Mouse (Mus musculus): ENCODE results near the gene Psmd11. TPM values are rescaled to one million over a fixed set of nuclear protein-coding genes. Genes with fewer than 3 reads are reported as not detected.

The Psmd11 gene
- total and polyA plus RNA-seq, 3 experiments = 51.3 to 107 (median 98.4) TPM

GRCm38 (mm10) chr11:80489882-80490196 is 61.4 kb downstream of the Psmd11 start:
- Histone ChIP-seq H3K4me3 (no peak overlapping the region), H3K79me2 (replicated peaks; ENCODE audit: control insufficient read depth, insufficient read depth, low read length) (no peaks in the 10 kb centered on the region), H3K27ac (no peak overlapping the region), H3K36me3 (ENCODE audit: control insufficient read depth, insufficient read depth, low read length) (no peaks in the 10 kb centered on the region), H3K27me3 (ENCODE audit: control insufficient read depth, insufficient read depth, low read length) (no peaks in the 10 kb centered on the region), H3K9ac (ENCODE audit: low read depth, low read length) (no peak overlapping the region), H3K4me1 (ENCODE audit: control insufficient read depth, insufficient read depth, low read length) (no peaks in the 10 kb centered on the region; the same call in 1 of the 2 replicates)
- intact Hi-C loops (cut with DNase I) = no loop called here
- WGBS = 42% methylated on average over 5 of the region's 5 CpGs
- no peak for DNase-seq
- TF ChIP-seq POLR2A (IDR thresholded peaks at IDR 0.05; ENCODE audit: insufficient read depth, low read depth, low read length) (no peak), EP300 (IDR thresholded peaks at IDR 0.05; ENCODE audit: insufficient read depth, low read depth, low read length) (no peak), CTCF (IDR thresholded peaks at IDR 0.05) (no peak)

DNA sequence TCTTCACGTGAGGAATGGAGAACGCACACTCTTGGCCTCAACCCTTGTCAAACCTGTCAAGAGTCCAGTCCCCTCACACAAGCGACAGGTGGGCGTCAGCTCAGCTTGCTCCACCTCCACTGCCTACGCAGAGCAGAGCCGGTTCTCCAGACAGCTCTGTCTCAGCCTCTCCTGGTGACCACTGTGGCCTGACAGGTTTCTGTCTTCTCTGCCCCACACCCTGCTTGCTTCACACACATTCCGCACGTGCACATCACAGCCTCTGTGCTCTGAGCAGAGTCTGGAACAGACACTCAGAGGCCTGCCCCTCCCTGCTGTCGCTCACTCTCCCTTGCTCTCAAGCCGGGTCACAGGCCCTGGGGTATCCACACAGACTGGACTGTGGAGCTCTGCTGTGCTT is 62.4 kb downstream of the Psmd11 start:
- Histone ChIP-seq H3K79me2 (replicated peaks; ENCODE audit: control insufficient read depth, insufficient read depth, low read length) (no peaks in the 10 kb centered on the region), H3K9ac (ENCODE audit: low read depth, low read length) (no peak overlapping the region), H3K27me3 (ENCODE audit: control insufficient read depth, insufficient read depth, low read length) (no peaks in the 10 kb centered on the region), H3K4me3 (no peak overlapping the region), H3K36me3 (ENCODE audit: control insufficient read depth, insufficient read depth, low read length) (no peaks in the 10 kb centered on the region), H3K4me1 (ENCODE audit: control insufficient read depth, insufficient read depth, low read length) (no peaks in the 10 kb centered on the region; the same call in 1 of the 2 replicates), H3K27ac (no peak overlapping the region)
- no peak for TF ChIP-seq CTCF (IDR thresholded peaks at IDR 0.05)
- no peak for TF ChIP-seq POLR2A (IDR thresholded peaks at IDR 0.05; ENCODE audit: insufficient read depth, low read depth, low read length)
- TF ChIP-seq EP300 (IDR thresholded peaks at IDR 0.05; ENCODE audit: insufficient read depth, low read depth, low read length) = no peak
- WGBS = 83% methylated on average over 10 of the region's 10 CpGs
- no peak for DNase-seq
- intact Hi-C loops (cut with DNase I) = no loop called here

- Histone ChIP-seq H3K4me3 (no peak overlapping the region), H3K9ac (ENCODE audit: low read depth, low read length) (no peak overlapping the region), H3K36me3 (ENCODE audit: control insufficient read depth, insufficient read depth, low read length) (no peaks in the 10 kb centered on the region), H3K4me1 (ENCODE audit: control insufficient read depth, insufficient read depth, low read length) (peaks cover 2% of the 10 kb centered on the region), H3K79me2 (replicated peaks; ENCODE audit: control insufficient read depth, insufficient read depth, low read length) (no peaks in the 10 kb centered on the region), H3K27me3 (ENCODE audit: control insufficient read depth, insufficient read depth, low read length) (no peaks in the 10 kb centered on the region), H3K27ac (no peak overlapping the region)
- WGBS = 93% methylated on average over 5 of the region's 5 CpGs
- intact Hi-C loops (cut with DNase I) = no loop called here
- no peak for DNase-seq
- TF ChIP-seq EP300 (IDR thresholded peaks at IDR 0.05; ENCODE audit: insufficient read depth, low read depth, low read length) (no peak), POLR2A (IDR thresholded peaks at IDR 0.05; ENCODE audit: insufficient read depth, low read depth, low read length) (no peak), CTCF (IDR thresholded peaks at IDR 0.05) (no peak)
Measured at GRCm38 (mm10) chr11:80493186-80493585, 64.8 kb downstream of the Psmd11 start.

GRCm38 (mm10) chr11:80494852-80495251 is 66.4 kb downstream of the Psmd11 start:
- H3K27ac ChIP-seq = no peak overlapping the region
- TF ChIP-seq POLR2A (IDR thresholded peaks at IDR 0.05; ENCODE audit: insufficient read depth, low read depth, low read length) (no peak), EP300 (IDR thresholded peaks at IDR 0.05; ENCODE audit: insufficient read depth, low read depth, low read length) (no peak), CTCF (IDR thresholded peaks at IDR 0.05) (no peak)
- H3K4me3 ChIP-seq = no peak overlapping the region
- H3K9ac ChIP-seq (ENCODE audit: low read depth, low read length) = no peak overlapping the region
- DNase-seq = no peak
- 90% methylated on average over 9 of the region's 9 CpGs for WGBS
- peaks cover 8% of the 10 kb centered on the region for H3K4me1 ChIP-seq (ENCODE audit: control insufficient read depth, insufficient read depth, low read length)
- no peaks in the 10 kb centered on the region for H3K79me2 ChIP-seq (replicated peaks; ENCODE audit: control insufficient read depth, insufficient read depth, low read length)
- intact Hi-C loops (cut with DNase I) = no loop called here
- H3K27me3 ChIP-seq (ENCODE audit: control insufficient read depth, insufficient read depth, low read length) = no peaks in the 10 kb centered on the region
- H3K36me3 ChIP-seq (ENCODE audit: control insufficient read depth, insufficient read depth, low read length) = no peaks in the 10 kb centered on the region

GRCm38 (mm10) chr11:80495972-80496371 is 67.6 kb downstream of the Psmd11 start:
- H3K4me3 ChIP-seq = no peak overlapping the region
- WGBS = 86% methylated on average over 6 of the region's 6 CpGs
- DNase-seq = no peak
- no peaks in the 10 kb centered on the region for H3K79me2 ChIP-seq (replicated peaks; ENCODE audit: control insufficient read depth, insufficient read depth, low read length)
- H3K36me3 ChIP-seq (ENCODE audit: control insufficient read depth, insufficient read depth, low read length) = no peaks in the 10 kb centered on the region
- no peaks in the 10 kb centered on the region for H3K27me3 ChIP-seq (ENCODE audit: control insufficient read depth, insufficient read depth, low read length)
- H3K4me1 ChIP-seq (ENCODE audit: control insufficient read depth, insufficient read depth, low read length) = peaks cover 8% of the 10 kb centered on the region
- intact Hi-C loops (cut with DNase I) = no loop called here
- no peak overlapping the region for H3K27ac ChIP-seq
- TF ChIP-seq CTCF (IDR thresholded peaks at IDR 0.05) = no peak
- TF ChIP-seq EP300 (IDR thresholded peaks at IDR 0.05; ENCODE audit: insufficient read depth, low read depth, low read length) = no peak
- TF ChIP-seq POLR2A (IDR thresholded peaks at IDR 0.05; ENCODE audit: insufficient read depth, low read depth, low read length) = no peak
- no peak overlapping the region for H3K9ac ChIP-seq (ENCODE audit: low read depth, low read length)

- Histone ChIP-seq H3K79me2 (replicated peaks; ENCODE audit: control insufficient read depth, insufficient read depth, low read length) (no peaks in the 10 kb centered on the region), H3K27me3 (ENCODE audit: control insufficient read depth, insufficient read depth, low read length) (no peaks in the 10 kb centered on the region), H3K9ac (ENCODE audit: low read depth, low read length) (no peak overlapping the region), H3K36me3 (ENCODE audit: control insufficient read depth, insufficient read depth, low read length) (no peaks in the 10 kb centered on the region), H3K4me1 (ENCODE audit: control insufficient read depth, insufficient read depth, low read length) (peaks cover 8% of the 10 kb centered on the region), H3K4me3 (no peak overlapping the region), H3K27ac (no peak overlapping the region)
- TF ChIP-seq CTCF (IDR thresholded peaks at IDR 0.05) (no peak), POLR2A (IDR thresholded peaks at IDR 0.05; ENCODE audit: insufficient read depth, low read depth, low read length) (no peak), EP300 (IDR thresholded peaks at IDR 0.05; ENCODE audit: insufficient read depth, low read depth, low read length) (no peak)
- intact Hi-C loops (cut with DNase I) = no loop called here
- no peak for DNase-seq
- WGBS = 80% methylated on average over 1 of the region's 1 CpGs
Measured at GRCm38 (mm10) chr11:80496640-80497039, 68.2 kb downstream of the Psmd11 start.
